Mouse (Mus musculus) brain, adult 2 months (tissue): ENCODE data around the gene Pglyrp1.
"Not testable (repeated sequence)": the region's sequence is repeated elsewhere in the genome, so short reads cannot be mapped to it uniquely, and the experiment has no call there.

Experiments
- DNase-seq: peaks from one replicate; pipeline ENCODE4 v3.0.0; 2011; ENCODE audit warnings: low read depth, low spot score

Pglyrp1 gene

GRCm38 (mm10) chr7:18871031-18871430 lies at the start of gene Pglyrp1:
Gene Pglyrp1, plus strand, starts transcription at chr7:18871331.
- DNase-seq, result not testable (repeated sequence)

- no peak for DNase-seq
These were observed 49.6 kb upstream of the Pglyrp1 start, which contains the start of gene Psg17 for GRCm38 (mm10) chr7:18821507-18821906. Gene Psg17, minus strand, starts transcription at chr7:18821607.

GRCm38 (mm10) chr7:18827792-18828546 lies 43.2 kb upstream of the Pglyrp1 start:
- no peak for DNase-seq

- DNase-seq, result peak; percentile 13
These were observed 42.5 kb upstream of the Pglyrp1 start for GRCm38 (mm10) chr7:18828592-18828991.

- no peak for DNase-seq
These were observed 41.6 kb upstream of the Pglyrp1 start for GRCm38 (mm10) chr7:18829545-18829944.

- no peak for DNase-seq
These were observed 38.8 kb upstream of the Pglyrp1 start for GRCm38 (mm10) chr7:18832298-18832697.

GRCm38 (mm10) chr7:18839865-18840264 lies 31.3 kb upstream of the Pglyrp1 start, which contains the start of gene Mill2:
Gene Mill2, plus strand, starts transcription at chr7:18839966.
- DNase-seq, result peak; percentile 12

GRCm38 (mm10) chr7:18840386-18841173 lies 30.6 kb upstream of the Pglyrp1 start:
- peak; percentile 56 for DNase-seq

GRCm38 (mm10) chr7:18841174-18841567 lies 30.0 kb upstream of the Pglyrp1 start:
- DNase-seq, result no peak

- peak; percentile 1 for DNase-seq
These were observed 26.3 kb upstream of the Pglyrp1 start for GRCm38 (mm10) chr7:18844811-18845210.

GRCm38 (mm10) chr7:18848395-18848794 lies 22.7 kb upstream of the Pglyrp1 start:
- DNase-seq, result no peak

GRCm38 (mm10) chr7:18858310-18858916 lies 12.7 kb upstream of the Pglyrp1 start:
- no peak for DNase-seq

- no peak for DNase-seq
These were observed 8.3 kb upstream of the Pglyrp1 start for GRCm38 (mm10) chr7:18862801-18863200.

GRCm38 (mm10) chr7:18868491-18868890 lies 2.6 kb upstream of the Pglyrp1 start:
- no peak for DNase-seq

GRCm38 (mm10) chr7:18872014-18872802 lies 1.1 kb downstream of the Pglyrp1 start:
- DNase-seq, result no peak

GRCm38 (mm10) chr7:18872816-18873215 lies 1.7 kb downstream of the Pglyrp1 start:
- no peak for DNase-seq

GRCm38 (mm10) chr7:18873253-18873652 lies 2.1 kb downstream of the Pglyrp1 start:
- peak; percentile 88 for DNase-seq

GRCm38 (mm10) chr7:18875372-18875771 lies 4.2 kb downstream of the Pglyrp1 start:
- DNase-seq, result no peak

- no peak for DNase-seq
These were observed 7.6 kb downstream of the Pglyrp1 start for GRCm38 (mm10) chr7:18878691-18879090.

GRCm38 (mm10) chr7:18883991-18884744 lies 13.0 kb downstream of the Pglyrp1 start:
- no peak for DNase-seq
